Mouse (Mus musculus) brown adipose tissue, adult 24 weeks (tissue): ENCODE data around the gene Bank1. TPM values are rescaled to one million over a fixed set of nuclear protein-coding genes. Genes with fewer than 3 reads are reported as not detected.
"Not testable (repeated sequence)": the region's sequence is repeated elsewhere in the genome, so short reads cannot be mapped to it uniquely, and the experiment has no call there.

ENCODE experiments used
- H3K27ac ChIP-seq: fragments of 200-500 bp; replicated peaks from 2 replicates; pipeline ENCODE4 v1.5.1; 2012; ENCODE audit warnings: low read depth, mild to moderate bottlenecking, low read length
- H3K4me1 ChIP-seq: fragments of 200-500 bp; 2 replicates; pipeline ENCODE4 v1.6.1; 2012; ENCODE audit warnings: low read length, mixed read lengths; ENCODE audit not compliant: control insufficient read depth, insufficient read depth, insufficient read length
- H3K4me3 ChIP-seq: fragments of 200-500 bp; 2 replicates; pipeline ENCODE4 v1.5.1; 2012; ENCODE audit warnings: low read depth, mild to moderate bottlenecking, low read length, moderate library complexity; ENCODE audit not compliant: insufficient read depth
- polyA plus RNA-seq: library from polyadenylated mRNA; stranded (reverse); fragments of >200 nt; gene quantifications from 2 replicates; pipeline ENCODE4 v1.2.4, GENCODE M21; 2012; ENCODE audit not compliant: missing spikeins, insufficient read depth, insufficient read length

Gene Bank1
- polyA plus RNA-seq, 1 experiment: 0.79 TPM

DNA sequence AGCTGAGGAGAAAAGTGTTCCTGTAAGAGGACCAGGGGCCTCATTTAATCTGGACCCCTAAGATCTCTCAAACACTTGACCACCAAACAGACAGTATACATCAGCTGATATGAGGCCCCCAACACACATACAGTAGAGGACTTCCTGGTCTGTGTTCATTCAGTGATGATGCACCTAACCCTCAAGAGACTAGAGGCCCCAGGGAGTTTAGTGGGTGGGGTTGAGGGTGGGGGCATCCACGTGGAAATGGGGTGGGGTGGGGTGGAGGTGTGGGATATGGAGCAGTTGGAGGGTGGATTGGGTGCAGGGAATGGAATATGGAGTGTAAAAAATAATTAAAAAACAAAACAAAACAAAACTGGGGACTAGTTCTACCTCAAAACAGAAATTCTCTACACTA lies 23.3 kb downstream of the Bank1 start:
- no peak overlapping the region for H3K27ac ChIP-seq
- no peak overlapping the region for H3K4me3 ChIP-seq
- no peaks in the 10 kb centered on the region for H3K4me1 ChIP-seq

DNA sequence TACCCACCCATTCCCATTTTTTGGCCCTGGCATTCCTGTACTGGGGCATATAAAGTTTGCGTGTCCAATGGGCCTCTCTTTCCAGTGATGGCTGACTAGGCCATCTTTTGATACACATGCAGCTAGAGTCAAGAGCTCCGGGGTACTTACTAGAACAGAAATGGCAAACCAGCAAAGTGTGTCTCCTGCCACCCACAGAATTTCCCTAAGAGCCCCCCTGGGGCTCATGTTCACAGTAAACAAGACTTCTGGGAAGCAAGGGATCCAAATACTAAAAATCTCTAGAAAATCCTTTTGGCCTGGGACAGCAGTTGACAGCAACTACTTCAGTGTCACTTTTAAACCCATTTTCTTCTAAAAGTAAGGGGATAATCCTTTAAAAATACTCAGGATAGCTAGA lies 25.1 kb downstream of the Bank1 start:
- H3K27ac ChIP-seq, H3K4me3 ChIP-seq, H3K4me1 ChIP-seq: not testable (repeated sequence)

DNA sequence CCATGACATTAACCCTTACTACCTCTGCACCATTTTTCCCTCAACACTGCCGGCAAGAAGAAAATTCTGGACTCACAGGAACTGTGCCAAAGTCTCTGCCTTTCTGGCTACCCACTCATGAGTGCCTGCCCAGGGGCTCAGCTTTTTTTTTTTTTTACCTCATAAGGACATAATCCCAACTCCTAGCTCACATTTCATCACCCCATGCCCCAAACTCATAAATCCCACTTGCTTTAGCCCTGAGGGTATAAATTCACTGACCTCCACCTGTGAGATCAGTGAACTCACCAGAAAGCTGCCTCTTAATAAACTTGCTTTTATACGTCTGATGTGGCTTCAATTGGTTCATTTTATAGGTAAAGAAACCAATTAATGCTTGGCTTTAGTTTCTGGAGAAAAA lies 28.5 kb downstream of the Bank1 start:
- Histone ChIP-seq H3K27ac (no peak overlapping the region), H3K4me3 (no peak overlapping the region), H3K4me1 (no peaks in the 10 kb centered on the region)

DNA sequence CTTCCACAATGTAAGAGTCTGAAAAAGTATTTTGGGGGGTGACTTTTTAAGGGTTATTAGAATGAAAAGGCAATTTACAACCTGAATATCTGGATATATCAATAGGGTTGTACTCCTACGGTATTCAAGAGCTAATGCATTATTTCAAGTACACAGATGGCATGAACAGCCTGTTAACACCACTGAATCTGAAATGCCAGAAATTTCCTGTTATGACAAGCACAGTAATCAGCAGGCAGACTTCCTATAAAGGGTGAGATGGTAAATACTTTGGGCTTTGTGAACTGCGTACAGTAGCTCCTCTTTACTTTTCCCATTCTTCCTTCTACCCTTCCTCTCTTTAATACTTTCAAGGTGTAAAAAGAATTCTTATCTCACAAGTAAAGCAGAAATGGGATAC lies 30.6 kb downstream of the Bank1 start:
- Histone ChIP-seq H3K27ac (no peak overlapping the region), H3K4me3 (no peak overlapping the region), H3K4me1 (no peaks in the 10 kb centered on the region)

DNA sequence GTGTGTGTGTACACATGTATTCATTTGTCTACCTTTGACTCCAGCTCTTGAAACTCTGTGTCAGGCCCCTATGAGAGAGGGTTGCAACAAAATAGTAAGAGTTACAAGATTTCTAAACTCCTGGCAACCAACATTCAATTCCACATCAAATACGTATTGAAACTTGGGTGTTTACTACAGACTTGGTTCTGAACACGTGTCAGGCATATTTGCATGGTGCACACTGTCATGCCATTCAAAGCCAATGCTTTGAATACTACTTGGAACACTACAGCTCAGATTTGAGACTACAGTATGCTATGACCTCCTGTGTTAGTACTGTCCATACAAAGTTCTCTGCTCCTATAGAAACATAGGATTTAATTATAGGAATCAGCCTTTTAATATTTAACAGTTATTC lies 38.0 kb downstream of the Bank1 start:
- no peak overlapping the region for H3K4me3 ChIP-seq
- H3K27ac ChIP-seq: no peak overlapping the region
- no peaks in the 10 kb centered on the region for H3K4me1 ChIP-seq

DNA sequence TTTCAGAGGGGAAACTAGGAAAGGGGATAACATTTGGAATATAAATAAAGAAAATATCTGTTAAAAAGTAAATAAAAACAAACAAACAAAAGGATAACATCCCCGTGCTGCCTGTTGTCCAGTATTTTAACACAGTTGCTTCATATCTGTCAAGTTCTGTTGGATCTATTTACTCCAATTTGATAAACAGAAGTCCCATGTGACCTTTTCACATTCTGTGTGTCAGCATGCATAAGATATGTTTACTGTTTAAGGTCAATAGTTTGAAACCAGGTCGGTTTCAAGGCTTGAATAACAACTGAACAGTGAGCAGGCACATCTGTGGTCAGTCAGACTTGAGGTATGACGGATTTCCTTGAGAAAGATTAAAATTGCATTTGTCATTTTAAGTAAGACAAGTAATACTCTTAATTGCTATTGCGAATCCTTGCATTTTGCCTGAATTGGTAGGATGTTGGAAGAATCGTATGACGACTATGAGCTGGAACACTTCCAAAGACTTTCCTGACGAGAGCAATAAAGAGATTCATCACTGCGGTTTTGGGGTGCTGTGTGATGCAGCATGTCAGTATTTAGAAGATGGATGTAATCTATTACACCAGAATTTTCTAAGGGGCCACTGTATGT lies 60.8 kb downstream of the Bank1 start:
- Histone ChIP-seq H3K4me3 (no peak overlapping the region), H3K4me1 (no peaks in the 10 kb centered on the region), H3K27ac (no peak overlapping the region)

- Histone ChIP-seq H3K4me1 (no peaks in the 10 kb centered on the region), H3K4me3 (no peak overlapping the region), H3K27ac (no peak overlapping the region)
Measured at GRCm38 (mm10) chr3:136257761-136258160, 68.1 kb downstream of the Bank1 start.

GRCm38 (mm10) chr3:136254713-136255112 lies 71.2 kb downstream of the Bank1 start:
- no peaks in the 10 kb centered on the region for H3K4me1 ChIP-seq
- H3K27ac ChIP-seq: no peak overlapping the region
- H3K4me3 ChIP-seq: no peak overlapping the region

DNA sequence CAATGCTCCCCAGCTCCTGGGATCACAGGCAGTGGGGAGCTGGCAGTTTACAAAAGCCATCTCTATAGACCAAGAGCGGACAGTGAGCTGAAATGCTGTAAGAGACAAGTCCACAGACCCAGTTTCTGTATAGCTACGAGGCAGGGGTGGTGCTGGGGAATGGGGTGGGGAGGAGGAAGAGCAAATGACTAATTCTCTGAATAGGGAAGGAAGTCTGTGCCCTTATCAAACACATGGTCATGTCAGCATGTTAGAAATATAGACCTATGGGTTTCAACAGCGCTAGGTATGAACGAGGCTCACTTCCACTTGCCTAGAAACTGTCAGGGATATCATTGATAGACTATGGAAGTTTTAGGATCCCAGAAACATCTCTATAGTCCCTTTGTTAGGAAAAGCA lies 73.0 kb downstream of the Bank1 start:
- H3K27ac ChIP-seq: no peak overlapping the region
- H3K4me1 ChIP-seq: no peaks in the 10 kb centered on the region
- H3K4me3 ChIP-seq: no peak overlapping the region

DNA sequence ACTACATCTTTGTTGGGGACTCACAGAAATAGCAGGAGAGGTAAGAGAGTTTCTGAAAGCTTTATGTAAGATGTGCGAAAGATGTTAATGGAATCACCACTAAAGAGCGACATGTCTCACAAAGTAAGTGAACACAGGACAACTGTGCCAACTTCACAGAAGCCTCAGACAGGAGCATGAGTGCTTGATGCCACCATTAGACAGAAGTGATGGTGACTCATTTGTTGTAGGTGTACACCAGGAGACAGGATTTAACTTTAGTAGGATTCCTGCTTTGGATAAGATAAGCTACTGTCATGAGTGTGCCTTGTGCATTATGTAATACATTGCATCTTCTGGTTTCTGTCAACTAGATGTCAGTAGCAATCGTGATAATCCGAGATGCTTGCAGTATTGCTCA lies 74.3 kb downstream of the Bank1 start:
- Histone ChIP-seq H3K4me1 (no peaks in the 10 kb centered on the region), H3K4me3 (no peak overlapping the region), H3K27ac (no peak overlapping the region)

DNA sequence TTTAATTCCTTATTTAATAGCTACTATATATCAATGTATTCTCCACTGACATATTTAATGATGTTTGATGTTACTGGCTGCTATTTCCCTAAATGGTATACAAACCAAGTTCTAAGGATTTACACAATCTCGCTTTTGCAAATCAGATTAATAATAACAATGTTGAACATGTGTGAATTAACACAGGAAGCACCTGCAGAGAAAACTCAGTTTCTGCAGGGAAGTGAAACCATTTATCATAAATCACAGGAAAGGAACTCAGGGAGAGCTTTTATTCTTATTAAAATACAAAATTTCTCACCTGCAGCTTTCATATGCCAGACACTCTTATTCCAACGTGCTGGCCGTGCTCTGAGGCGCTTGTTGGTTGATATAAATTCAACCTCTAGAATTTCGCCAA lies 78.5 kb downstream of the Bank1 start:
- Histone ChIP-seq H3K4me1 (no peaks in the 10 kb centered on the region), H3K4me3 (no peak overlapping the region), H3K27ac (no peak overlapping the region)

DNA sequence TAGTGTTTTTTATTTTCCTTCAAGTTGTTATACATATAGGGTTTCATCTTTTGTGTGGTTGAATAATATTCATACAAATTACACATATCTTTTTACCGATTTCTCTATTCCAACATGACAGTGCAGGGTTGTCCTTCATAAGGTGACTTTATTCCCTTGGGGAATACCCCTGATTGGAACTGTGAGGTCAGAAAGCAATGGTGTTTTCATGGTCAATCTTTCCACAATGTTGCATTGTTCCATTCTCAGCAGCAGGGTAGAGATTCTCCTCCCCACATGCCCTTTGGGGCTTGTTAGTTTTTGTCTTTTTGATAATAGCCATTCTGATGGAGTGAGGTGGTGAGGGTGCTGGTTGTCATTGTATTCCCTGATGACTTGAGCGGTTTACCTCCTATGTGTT lies 80.9 kb downstream of the Bank1 start:
- Histone ChIP-seq H3K27ac (no peak overlapping the region), H3K4me3 (no peak overlapping the region)

DNA sequence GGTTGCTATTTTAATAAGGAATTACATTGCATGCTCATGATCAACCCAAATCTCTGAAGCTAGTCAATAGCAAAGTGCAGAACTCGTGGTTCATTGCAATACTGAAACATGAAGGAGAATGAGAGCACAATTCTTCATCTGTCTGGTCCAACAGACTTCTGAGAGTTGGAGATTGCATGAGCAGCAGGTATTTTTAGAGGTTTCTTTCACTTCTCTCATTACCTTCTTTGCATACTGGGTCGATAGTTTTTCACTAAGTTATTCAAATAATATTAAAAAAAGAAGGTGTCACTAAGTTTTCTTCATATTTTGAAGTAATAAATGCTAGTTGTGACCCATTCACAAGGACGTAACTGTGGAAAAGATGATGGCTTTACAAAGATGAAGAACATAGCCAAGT lies 87.1 kb downstream of the Bank1 start:
- H3K27ac ChIP-seq: no peak overlapping the region
- no peaks in the 10 kb centered on the region for H3K4me1 ChIP-seq
- no peak overlapping the region for H3K4me3 ChIP-seq

More for the DNA sequence above, 80.9 kb downstream of the Bank1 start:
- H3K4me1 ChIP-seq: no peaks in the 10 kb centered on the region

- H3K27ac ChIP-seq: no peak overlapping the region
- no peak overlapping the region for H3K4me3 ChIP-seq
- H3K4me1 ChIP-seq: no peaks in the 10 kb centered on the region
Measured at GRCm38 (mm10) chr3:136233507-136233906, 92.4 kb downstream of the Bank1 start.

- H3K4me1 ChIP-seq: no peaks in the 10 kb centered on the region
- no peak overlapping the region for H3K27ac ChIP-seq
- no peak overlapping the region for H3K4me3 ChIP-seq
Measured at GRCm38 (mm10) chr3:136230602-136231151, 95.2 kb downstream of the Bank1 start.

- Histone ChIP-seq H3K27ac (no peak overlapping the region), H3K4me1 (no peaks in the 10 kb centered on the region), H3K4me3 (no peak overlapping the region)
Measured at GRCm38 (mm10) chr3:136189661-136190228, 136.1 kb downstream of the Bank1 start.
